Mouse (Mus musculus): ENCODE data around the gene Prr7.

GRCm38 (mm10) chr13:55445361-55446091, 18.5 kb upstream of the Prr7 start:
- no peak for TF ChIP-seq MYOG (IDR thresholded peaks at IDR 0.05; ENCODE audit: control insufficient read depth in 1 of 3, insufficient read depth in 1 of 3, insufficient read length in 2 of 3, low read depth in 2 of 3)
- TF ChIP-seq E2F4 (IDR thresholded peaks at IDR 0.05; ENCODE audit: insufficient read depth): no peak

Data from myocyte (in vitro differentiated cells).